Mouse (Mus musculus) heart, adult 2 months (tissue): ENCODE results near the gene Tln2.

Source experiments
- CTCF ChIP-seq: fragments of 200-600 bp; IDR thresholded peaks from 2 replicates; pipeline ENCODE4 v1.8.1; 2022; ENCODE audit warnings: antibody characterized with exemption, mild to moderate bottlenecking, moderate library complexity
- EP300 ChIP-seq: fragments of 200-500 bp; IDR thresholded peaks from 2 replicates; pipeline ENCODE4 v1.6.1; 2011; ENCODE audit warnings: low read depth, low read length, control low read depth; ENCODE audit not compliant: insufficient read depth
- POLR2A ChIP-seq: fragments of 200-500 bp; IDR thresholded peaks from 2 replicates; pipeline ENCODE4 v1.6.1; 2011; ENCODE audit warnings: mild to moderate bottlenecking, low read depth, low read length, control low read depth; ENCODE audit not compliant: insufficient read depth

- no peak for TF ChIP-seq CTCF
- TF ChIP-seq EP300: no peak
- TF ChIP-seq POLR2A: no peak
These were observed 383.4 kb downstream of the Tln2 start for GRCm38 (mm10) chr9:67176073-67176472.
